Mouse (Mus musculus) liver, embryonic 13.5 days (tissue): ENCODE measurements around the gene Fbxl13. TPM values are rescaled to one million over a fixed set of nuclear protein-coding genes. Genes with fewer than 3 reads are reported as not detected.

ENCODE experiments used
- ATAC-seq: fragments of 200-750 bp; cut with Nextera tagmentation; 2 replicates; pipeline ENCODE4 v1.8.0; 2017; ENCODE audit warnings: low read depth, mild to moderate bottlenecking, moderate number of reproducible peaks, moderate library complexity
- DNase-seq: peaks from one replicate; pipeline ENCODE4 v3.0.0; 2022
- H3K27ac ChIP-seq: fragments of 300-500 bp; sonication (generic); 2 replicates; pipeline ENCODE4 v1.5.1; 2015; ENCODE audit warnings: moderate library complexity, mild to moderate bottlenecking, inconsistent platforms
- H3K27me3 ChIP-seq: fragments of 300-500 bp; sonication (generic); 2 replicates; pipeline ENCODE4 v1.6.1; 2015; ENCODE audit warnings: mild to moderate bottlenecking, inconsistent platforms
- H3K36me3 ChIP-seq: fragments of 300-500 bp; sonication (generic); 2 replicates; pipeline ENCODE4 v1.6.1; 2015; ENCODE audit warnings: mild to moderate bottlenecking, inconsistent platforms
- H3K4me1 ChIP-seq: fragments of 300-500 bp; sonication (generic); replicated peaks from 2 replicates; pipeline ENCODE4 v1.6.1; 2015; ENCODE audit warnings: inconsistent platforms
- H3K4me2 ChIP-seq: fragments of 300-500 bp; sonication (generic); 2 replicates; pipeline ENCODE4 v1.6.1; 2015; ENCODE audit warnings: inconsistent platforms, mild to moderate bottlenecking, moderate library complexity
- H3K4me3 ChIP-seq: fragments of 300-500 bp; sonication (generic); replicated peaks from 2 replicates; pipeline ENCODE4 v1.5.1; 2015; ENCODE audit warnings: mild to moderate bottlenecking, inconsistent platforms
- H3K9ac ChIP-seq: fragments of 300-500 bp; sonication (generic); 2 replicates; pipeline ENCODE4 v1.6.1; 2015; ENCODE audit warnings: mild to moderate bottlenecking, inconsistent platforms
- H3K9me3 ChIP-seq: fragments of 300-500 bp; sonication (generic); replicated peaks from 2 replicates; pipeline ENCODE4 v1.6.1; 2016; ENCODE audit warnings: inconsistent platforms
- WGBS: fragments of 180-500 bp; shearing (Covaris S2); methylation state at CpG from one replicate; pipeline ENCODE4 v1.1.7; 2015; ENCODE audit not compliant: insufficient replicate concordance; 5-methylcytosine and 5-hydroxymethylcytosine counted together
- polyA plus RNA-seq: library from polyadenylated mRNA; unstranded; fragments of >200 nt; fragmentation: Nextera tagmentation; extraction: Ambion mirVana; gene quantifications from 2 replicates; pipeline ENCODE4 v1.2.1, GENCODE M21; 2015

The Fbxl13 gene
- polyA plus RNA-seq: 0.13 and 0.22 TPM in 2 replicates

- Histone ChIP-seq H3K36me3 (peaks cover 21% of the 10 kb centered on the region), H3K27me3 (peaks cover 19% of the 10 kb centered on the region), H3K4me1 (peaks cover 31% of the 10 kb centered on the region), H3K4me3 (peak within 1 kb of the TSS; percentile 80), H3K9me3 (no peaks in the 10 kb centered on the region), H3K4me2 (peak within 1 kb of the TSS; percentile 91), H3K9ac (peak within 1 kb of the TSS; percentile 83), H3K27ac (peak within 1 kb of the TSS; percentile 83)
- ATAC-seq (peak; percentile 96), DNase-seq (peak; percentile 77)
- under 1% methylated on average over 40 of the region's 40 CpGs for WGBS
These were observed at the start of gene Fbxl13, which contains the start of gene Armc10 for GRCm38 (mm10) chr5:21645439-21646132. Fbxl13 (minus strand) TSS chr5:21645634. Armc10 (plus strand) TSS chr5:21645813.

- Histone ChIP-seq H3K4me1 (peaks cover 3% of the 10 kb centered on the region), H3K27me3 (no peaks in the 10 kb centered on the region), H3K4me2 (no peak overlapping the region), H3K36me3 (no peaks in the 10 kb centered on the region), H3K4me3 (no peak overlapping the region), H3K9ac (no peak overlapping the region), H3K9me3 (no peaks in the 10 kb centered on the region), H3K27ac (no peak overlapping the region)
- DNase-seq: no peak
- WGBS: 34% methylated on average over 3 of the region's 3 CpGs
- ATAC-seq: no peak
These were observed 49.5 kb upstream of the Fbxl13 start for GRCm38 (mm10) chr5:21694854-21695490.

DNA sequence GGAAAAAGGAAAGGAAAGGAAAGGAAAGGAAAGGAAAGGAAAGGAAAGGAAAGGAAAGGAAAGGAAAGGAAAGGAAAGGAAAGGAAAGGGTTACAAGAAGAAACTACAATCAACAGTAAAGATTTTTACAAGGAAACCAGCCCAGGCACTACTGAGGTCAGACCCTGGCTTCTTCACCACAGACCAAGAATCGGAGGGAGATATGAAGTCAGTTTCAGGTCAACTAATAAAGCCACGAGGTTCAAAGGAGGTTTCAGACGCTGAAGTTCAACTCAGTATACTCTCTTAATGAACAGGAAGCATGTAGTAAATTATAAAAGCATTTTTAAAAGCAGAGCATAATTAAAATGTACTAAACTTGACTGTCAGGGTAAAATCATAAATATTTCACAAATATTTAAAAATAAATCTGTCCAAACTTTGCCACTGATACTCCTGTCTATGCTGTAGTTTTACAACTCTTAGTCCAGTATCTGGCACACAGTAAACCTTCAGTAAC is 48.0 kb upstream of the Fbxl13 start:
- H3K4me2 ChIP-seq: no peak overlapping the region
- no peaks in the 10 kb centered on the region for H3K36me3 ChIP-seq
- H3K27ac ChIP-seq: no peak overlapping the region
- no peak for DNase-seq
- ATAC-seq: no peak
- 44% methylated on average over 3 of the region's 3 CpGs for whole genome bisulfite sequencing
- H3K27me3 ChIP-seq: no peaks in the 10 kb centered on the region
- H3K9me3 ChIP-seq: no peaks in the 10 kb centered on the region
- H3K4me1 ChIP-seq: no peaks in the 10 kb centered on the region; the same call in 1 of the 2 replicates
- H3K4me3 ChIP-seq: no peak overlapping the region
- no peak overlapping the region for H3K9ac ChIP-seq

DNA sequence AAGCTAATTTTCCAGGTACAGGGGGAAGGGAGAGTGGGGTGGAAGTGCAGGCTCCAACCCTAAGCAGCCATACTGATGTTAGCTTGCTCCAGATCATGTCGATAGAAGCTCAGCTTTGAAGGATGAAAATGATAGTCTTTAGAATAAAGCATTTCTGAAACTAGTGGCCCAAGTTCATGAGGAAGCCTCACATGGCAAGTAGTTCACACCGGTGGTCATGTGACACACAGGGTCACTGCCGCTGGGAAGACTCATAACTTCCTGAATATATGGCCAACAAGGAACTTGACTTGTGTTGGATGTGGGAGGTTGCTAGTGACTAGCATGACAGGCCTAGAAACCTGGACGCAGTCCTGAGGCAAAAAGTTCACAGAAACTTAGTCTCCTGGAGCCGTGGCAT is 46.8 kb upstream of the Fbxl13 start:
- 80% methylated on average over 5 of the region's 5 CpGs for WGBS
- no peak for ATAC-seq

DNA sequence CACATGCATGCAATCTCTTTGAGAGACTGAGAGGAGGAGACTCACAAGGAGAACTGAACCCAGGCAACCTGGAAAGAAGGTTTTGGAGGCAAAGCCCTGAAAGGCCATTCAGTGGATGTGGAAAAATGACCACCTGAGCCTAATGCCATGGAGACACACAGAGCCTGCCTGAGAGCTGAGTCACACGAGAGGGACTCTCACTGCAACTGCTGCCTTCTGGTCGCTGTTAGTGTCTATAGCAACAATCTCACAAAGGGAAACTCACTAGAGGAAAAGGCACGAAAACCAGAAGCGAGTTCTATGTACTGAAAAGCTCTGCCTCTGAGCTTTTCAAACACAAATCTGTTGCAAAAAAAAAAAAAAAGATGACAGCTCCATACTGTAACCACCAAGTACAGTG is 41.6 kb upstream of the Fbxl13 start:
- Histone ChIP-seq H3K27me3 (no peaks in the 10 kb centered on the region), H3K27ac (no peak overlapping the region), H3K9me3 (no peaks in the 10 kb centered on the region), H3K9ac (no peak overlapping the region; the same call in 1 of the 2 replicates), H3K4me3 (no peak overlapping the region), H3K36me3 (no peaks in the 10 kb centered on the region), H3K4me1 (0 out of 2 replicates have a peak, but pooled peaks cover 9% of the 10 kb centered on the region), H3K4me2 (no peak overlapping the region)
- ATAC-seq (0 out of 2 replicates have a peak, but pooled peaks have one; percentile 51), DNase-seq (no peak)
- WGBS: 19% methylated on average over 4 of the region's 4 CpGs

More for the DNA sequence above, 46.8 kb upstream of the Fbxl13 start:
- H3K4me2 ChIP-seq: no peak overlapping the region
- no peaks in the 10 kb centered on the region for H3K36me3 ChIP-seq
- no peak overlapping the region for H3K4me3 ChIP-seq
- H3K9me3 ChIP-seq: no peaks in the 10 kb centered on the region
- no peak overlapping the region for H3K27ac ChIP-seq
- no peak overlapping the region for H3K9ac ChIP-seq
- DNase-seq: no peak
- peaks cover 1% of the 10 kb centered on the region; the same call in 1 of the 2 replicates for H3K4me1 ChIP-seq
- no peaks in the 10 kb centered on the region for H3K27me3 ChIP-seq

DNA sequence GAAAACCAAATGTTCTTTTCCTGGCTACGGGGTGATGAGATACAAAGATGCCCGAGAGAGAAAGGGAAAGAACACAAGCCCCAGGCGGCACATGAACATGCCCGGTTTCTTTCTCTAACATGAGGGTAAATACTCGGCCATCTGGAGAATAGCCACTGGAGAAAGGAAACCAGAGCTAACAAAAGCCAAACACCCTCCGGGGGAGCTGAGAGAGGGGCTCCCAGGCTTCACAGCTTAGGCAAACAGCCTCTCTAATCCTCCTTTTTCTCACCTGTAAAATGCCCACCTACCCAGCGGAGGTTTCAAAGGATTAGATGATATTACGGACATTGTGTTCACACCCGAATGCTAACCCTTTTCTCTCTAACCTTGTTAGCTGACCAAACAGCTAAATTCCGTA is 39.6 kb upstream of the Fbxl13 start:
- 73% methylated on average over 10 of the region's 10 CpGs for WGBS
- Histone ChIP-seq H3K4me2 (no peak overlapping the region), H3K36me3 (no peaks in the 10 kb centered on the region), H3K4me1 (0 out of 2 replicates have a peak, but pooled peaks cover 19% of the 10 kb centered on the region), H3K9me3 (no peaks in the 10 kb centered on the region), H3K9ac (no peak overlapping the region), H3K27me3 (no peaks in the 10 kb centered on the region), H3K27ac (no peak overlapping the region), H3K4me3 (no peak overlapping the region)
- no peak for DNase-seq
- ATAC-seq: no peak

DNA sequence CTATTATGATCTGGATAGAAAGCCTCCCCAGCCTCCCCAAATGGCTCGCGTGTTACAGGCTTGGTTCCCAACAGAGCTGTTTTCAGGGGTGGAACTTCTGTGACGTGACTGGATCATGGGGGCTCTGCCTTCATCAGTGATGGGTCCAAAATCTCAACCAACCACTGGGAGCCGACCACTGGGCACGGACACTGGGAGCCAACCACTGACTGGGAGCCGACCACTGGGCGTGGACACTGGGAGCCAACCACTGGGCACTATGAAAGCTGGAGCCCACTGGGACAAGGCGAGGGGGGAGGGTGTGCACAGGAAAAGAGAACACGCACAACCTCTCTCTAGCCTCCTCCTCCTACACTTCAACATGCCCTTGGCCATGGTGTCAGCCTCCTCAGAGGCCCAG is 38.4 kb upstream of the Fbxl13 start:
- ATAC-seq: no peak
- 74% methylated on average over 9 of the region's 9 CpGs for WGBS

DNA sequence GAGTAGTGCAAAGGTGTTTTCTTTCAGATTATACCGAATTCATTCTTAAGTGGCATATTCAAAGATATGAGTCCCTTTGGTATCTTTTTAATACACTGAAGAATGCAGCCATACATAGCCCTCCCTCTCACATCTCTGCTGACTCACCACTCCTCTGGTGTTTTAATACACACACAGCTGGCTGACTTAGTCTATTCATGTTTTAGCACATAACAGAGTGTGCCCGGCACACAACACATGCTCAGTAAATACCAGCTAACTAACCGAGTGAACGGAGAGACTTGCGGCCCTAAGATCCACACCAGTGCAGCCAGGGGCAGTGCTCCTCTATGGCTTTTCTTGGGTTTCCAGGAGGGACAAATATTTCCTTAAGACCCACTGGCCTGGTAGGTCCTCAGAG is 35.5 kb upstream of the Fbxl13 start:
- Histone ChIP-seq H3K27ac (no peak overlapping the region), H3K36me3 (peaks cover 3% of the 10 kb centered on the region), H3K9ac (no peak overlapping the region), H3K4me2 (no peak overlapping the region), H3K4me3 (no peak overlapping the region), H3K9me3 (no peaks in the 10 kb centered on the region), H3K27me3 (no peaks in the 10 kb centered on the region), H3K4me1 (0 out of 2 replicates have a peak, but pooled peaks cover 10% of the 10 kb centered on the region)
- no peak for DNase-seq
- ATAC-seq: no peak
- WGBS: 64% methylated on average over 5 of the region's 5 CpGs

More for the DNA sequence above, 38.4 kb upstream of the Fbxl13 start:
- Histone ChIP-seq H3K27me3 (no peaks in the 10 kb centered on the region), H3K27ac (no peak overlapping the region), H3K4me2 (no peak overlapping the region), H3K4me3 (no peak overlapping the region), H3K9ac (no peak overlapping the region), H3K36me3 (no peaks in the 10 kb centered on the region), H3K4me1 (0 out of 2 replicates have a peak, but pooled peaks cover 19% of the 10 kb centered on the region), H3K9me3 (no peaks in the 10 kb centered on the region)
- DNase-seq: no peak

- Histone ChIP-seq H3K4me2 (no peak overlapping the region), H3K36me3 (peaks cover 10% of the 10 kb centered on the region), H3K27me3 (no peaks in the 10 kb centered on the region), H3K9me3 (no peaks in the 10 kb centered on the region), H3K27ac (no peak overlapping the region), H3K4me1 (0 out of 2 replicates have a peak, but pooled peaks cover 10% of the 10 kb centered on the region), H3K4me3 (no peak overlapping the region), H3K9ac (no peak overlapping the region)
- no peak for ATAC-seq
- DNase-seq: no peak
- 73% methylated on average over 4 of the region's 4 CpGs for WGBS
These were observed 34.6 kb upstream of the Fbxl13 start for GRCm38 (mm10) chr5:21680029-21680428.

DNA sequence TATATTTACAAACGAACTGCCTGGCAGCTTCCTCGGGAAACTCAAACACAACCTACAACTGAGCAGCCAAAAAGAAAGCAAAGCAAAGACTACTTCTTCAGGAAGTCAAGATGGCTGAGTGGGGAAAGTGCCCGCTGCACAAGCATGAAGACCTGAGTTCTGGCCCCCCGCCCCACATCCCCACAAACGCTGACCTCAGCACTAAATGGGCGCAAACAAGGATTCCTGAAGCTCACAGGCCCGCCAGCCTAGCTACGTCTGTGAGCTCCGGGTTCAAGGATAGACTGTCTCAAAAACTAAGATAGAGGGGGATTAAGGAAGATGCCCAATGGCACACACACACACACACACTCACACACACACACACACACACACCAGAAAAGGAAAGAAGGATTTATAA is 32.9 kb upstream of the Fbxl13 start:
- Histone ChIP-seq H3K4me1 (peaks cover 17% of the 10 kb centered on the region), H3K27me3 (no peaks in the 10 kb centered on the region), H3K4me2 (no peak overlapping the region), H3K36me3 (peaks cover 12% of the 10 kb centered on the region), H3K9ac (no peak overlapping the region), H3K27ac (no peak overlapping the region), H3K4me3 (no peak overlapping the region), H3K9me3 (no peaks in the 10 kb centered on the region)
- no peak for DNase-seq
- no peak for ATAC-seq
- 80% methylated on average over 9 of the region's 9 CpGs for WGBS

GRCm38 (mm10) chr5:21677939-21678338 is 32.5 kb upstream of the Fbxl13 start:
- H3K9ac ChIP-seq: no peak overlapping the region
- no peak overlapping the region for H3K27ac ChIP-seq
- DNase-seq: no peak
- no peak overlapping the region for H3K4me3 ChIP-seq
- no peaks in the 10 kb centered on the region for H3K27me3 ChIP-seq
- no peak overlapping the region for H3K4me2 ChIP-seq
- H3K36me3 ChIP-seq: peaks cover 12% of the 10 kb centered on the region
- peaks cover 20% of the 10 kb centered on the region for H3K4me1 ChIP-seq
- ATAC-seq: no peak
- WGBS: 84% methylated on average over 6 of the region's 6 CpGs
- no peaks in the 10 kb centered on the region for H3K9me3 ChIP-seq
